Mouse (Mus musculus) cortical plate, adult 2 months (tissue): ENCODE data around the gene Lmo2. TPM values are rescaled to one million over a fixed set of nuclear protein-coding genes. Genes with fewer than 3 reads are reported as not detected.

Experiments
- H3K27ac ChIP-seq: fragments of 200-500 bp; 2 replicates; pipeline ENCODE4 v1.5.1; 2012; ENCODE audit warnings: low read length, control low read depth, inconsistent platforms; ENCODE audit not compliant: insufficient read depth
- H3K4me1 ChIP-seq: fragments of 200-500 bp; 2 replicates; pipeline ENCODE4 v1.6.1; 2011; ENCODE audit warnings: low read length; ENCODE audit not compliant: control insufficient read depth, insufficient read depth
- H3K4me3 ChIP-seq: fragments of 200-500 bp; 2 replicates; pipeline ENCODE4 v1.5.1; 2011; ENCODE audit warnings: mild to moderate bottlenecking, low read length, control low read depth; ENCODE audit not compliant: insufficient read depth
- CTCF ChIP-seq: fragments of 200-500 bp; IDR thresholded peaks from 2 replicates; pipeline ENCODE4 v1.5.1; 2011; ENCODE audit warnings: mild to moderate bottlenecking, control low read depth, low read length; ENCODE audit not compliant: insufficient read depth; ENCODE audit errors: extremely low read depth
- POLR2A ChIP-seq: fragments of 200-500 bp; IDR thresholded peaks from 2 replicates; pipeline ENCODE4 v1.6.1; 2011; ENCODE audit warnings: mild to moderate bottlenecking, low read length, control low read depth; ENCODE audit not compliant: insufficient read depth; ENCODE audit errors: extremely low read depth
- polyA plus RNA-seq: library from polyadenylated mRNA; depleted of rRNA; stranded (reverse); fragments of >200 nt; gene quantifications from 2 replicates; pipeline ENCODE4 v1.2.3, GENCODE M21; 2012; rRNA removed

Lmo2 gene
- polyA plus RNA-seq, 1 experiment = 29.2 TPM

GRCm38 (mm10) chr2:104029074-104029473 is 71.3 kb downstream of the Lmo2 start:
- Histone ChIP-seq H3K4me3 (peak overlapping the region; percentile 85; the same call in 1 of the 2 replicates), H3K27ac (no peak overlapping the region), H3K4me1 (peaks cover 4% of the 10 kb centered on the region; the same call in 1 of the 2 replicates)
- TF ChIP-seq POLR2A (no peak), CTCF (no peak)

GRCm38 (mm10) chr2:104030381-104030780 is 72.6 kb downstream of the Lmo2 start:
- H3K27ac ChIP-seq = no peak overlapping the region
- peaks cover 4% of the 10 kb centered on the region; the same call in 1 of the 2 replicates for H3K4me1 ChIP-seq
- TF ChIP-seq POLR2A (no peak), CTCF (no peak)
- H3K4me3 ChIP-seq = no peak overlapping the region

Other genes with a start within 250 kb of the Lmo2 start
- gene Nat10, start 196.7 kb upstream of the Lmo2 start, polyA plus RNA-seq = 45.3 and 46.7 TPM in 2 replicates
- gene Caprin1, start 160.3 kb upstream of the Lmo2 start, polyA plus RNA-seq = 143 and 147 TPM in 2 replicates
- 55.0 and 55.4 TPM in 2 replicates for gene Fbxo3, start 69.7 kb downstream of the Lmo2 start, polyA plus RNA-seq
- gene 4931422A03Rik, start 70.4 kb downstream of the Lmo2 start, polyA plus RNA-seq = not detected in 2 replicates
- 0.42 and 0.48 TPM in 2 replicates for gene Gm10912, start 107.8 kb downstream of the Lmo2 start, polyA plus RNA-seq
- gene Gm10799, start 110.6 kb downstream of the Lmo2 start, polyA plus RNA-seq = not detected in 2 replicates
- gene Cd59b, start 111.9 kb downstream of the Lmo2 start, polyA plus RNA-seq = 5.9 and 7.6 TPM in 2 replicates
- 11.4 and 14.9 TPM in 2 replicates for gene Cd59a, start 137.8 kb downstream of the Lmo2 start, polyA plus RNA-seq
- gene A930018P22Rik, start 164.8 kb downstream of the Lmo2 start, polyA plus RNA-seq = 0.19 TPM in 1 of 2 replicates, not detected in the other